Mouse (Mus musculus): Measurements from ENCODE around the gene Dbndd2. TPM values are rescaled to one million over a fixed set of nuclear protein-coding genes. Genes with fewer than 3 reads are reported as not detected.

Gene Dbndd2
- polyA plus RNA-seq, 1 experiment from 2014 or later = 3.2 TPM

DNA sequence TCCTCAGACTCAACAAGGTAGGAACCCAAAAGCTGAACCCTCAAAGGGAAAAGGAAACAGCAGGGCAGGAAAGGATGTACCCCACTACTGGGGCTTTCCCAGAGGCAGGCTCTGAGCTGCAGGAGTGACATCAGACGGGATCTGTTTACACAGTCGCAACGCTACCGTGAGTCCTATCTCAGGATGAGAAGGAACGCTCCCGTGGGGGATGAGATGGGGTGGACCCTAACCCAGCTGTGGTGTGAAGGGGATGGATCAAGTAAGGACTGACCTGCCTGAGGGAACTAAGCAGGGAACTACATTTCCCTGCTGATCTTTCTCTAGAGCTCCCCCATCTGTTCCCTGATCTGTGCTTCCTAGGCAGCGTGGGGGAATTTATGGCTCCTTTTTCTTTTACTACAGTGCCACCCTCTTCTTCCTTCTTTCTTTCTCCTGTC is 29.0 kb upstream of the Dbndd2 start, which contains the start of gene Sys1:
TSS of gene Sys1 (plus strand) at position 101 of the 437 bp plus-strand sequence.
- H3K9me3 ChIP-seq (replicated peaks) = no peaks in the 10 kb centered on the region
- DNase-seq (ENCODE audit: low spot score) = no peak
- no peaks in the 10 kb centered on the region for H3K36me3 ChIP-seq
- H3K27ac ChIP-seq (replicated peaks) = peak within 1 kb of the TSS; percentile 79
- H3K27me3 ChIP-seq (ENCODE audit: low read depth, poor library complexity, severe bottlenecking) = peaks cover 1% of the 10 kb centered on the region
- H3K4me1 ChIP-seq = peaks cover 30% of the 10 kb centered on the region
- H3K4me3 ChIP-seq = peak within 1 kb of the TSS; percentile 28
- 2% methylated on average over 7 of the region's 7 CpGs for WGBS

- H3K36me3 ChIP-seq = peaks cover under 1% of the 10 kb centered on the region; the same call in 1 of the 2 replicates
- H3K27me3 ChIP-seq (ENCODE audit: low read depth, poor library complexity, severe bottlenecking) = no peaks in the 10 kb centered on the region; the same call in 1 of the 2 replicates
- H3K9me3 ChIP-seq (replicated peaks) = no peaks in the 10 kb centered on the region
- peaks cover 38% of the 10 kb centered on the region for H3K4me1 ChIP-seq
- peak overlapping the region; percentile 79 for H3K27ac ChIP-seq (replicated peaks)
- WGBS = 77% methylated on average over 7 of the region's 7 CpGs
- no peak overlapping the region for H3K4me3 ChIP-seq
- DNase-seq (ENCODE audit: low spot score) = no peak
Observed at GRCm38 (mm10) chr2:164457942-164458341, 28.0 kb upstream of the Dbndd2 start.

DNA sequence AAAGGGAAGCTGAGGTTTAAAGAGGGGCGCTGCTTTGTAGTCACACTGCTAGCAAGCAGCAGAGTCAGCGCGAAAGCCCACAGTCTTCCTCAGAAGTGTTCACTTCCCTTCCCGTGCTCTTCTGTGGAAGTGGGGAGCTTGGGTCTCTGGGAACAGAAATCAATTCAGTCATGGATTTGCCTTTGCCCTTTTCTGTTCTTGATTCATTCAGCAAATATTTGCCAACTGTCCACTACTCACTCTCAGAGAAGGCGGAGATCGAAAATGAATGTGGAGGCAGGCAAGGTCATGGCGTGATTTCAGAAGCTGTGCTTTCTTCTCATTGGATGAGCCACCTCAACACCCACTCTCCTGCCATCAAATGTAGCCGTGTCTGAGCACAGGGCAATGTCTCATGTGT is 27.4 kb upstream of the Dbndd2 start:
- no peak overlapping the region for H3K4me3 ChIP-seq
- 91% methylated on average over 8 of the region's 8 CpGs for WGBS
- no peak overlapping the region for H3K27ac ChIP-seq (replicated peaks)
- H3K27me3 ChIP-seq (ENCODE audit: low read depth, poor library complexity, severe bottlenecking) = no peaks in the 10 kb centered on the region
- no peaks in the 10 kb centered on the region for H3K9me3 ChIP-seq (replicated peaks)
- DNase-seq (ENCODE audit: low spot score) = no peak
- H3K4me1 ChIP-seq = peaks cover 38% of the 10 kb centered on the region
- peaks cover 6% of the 10 kb centered on the region for H3K36me3 ChIP-seq

DNA sequence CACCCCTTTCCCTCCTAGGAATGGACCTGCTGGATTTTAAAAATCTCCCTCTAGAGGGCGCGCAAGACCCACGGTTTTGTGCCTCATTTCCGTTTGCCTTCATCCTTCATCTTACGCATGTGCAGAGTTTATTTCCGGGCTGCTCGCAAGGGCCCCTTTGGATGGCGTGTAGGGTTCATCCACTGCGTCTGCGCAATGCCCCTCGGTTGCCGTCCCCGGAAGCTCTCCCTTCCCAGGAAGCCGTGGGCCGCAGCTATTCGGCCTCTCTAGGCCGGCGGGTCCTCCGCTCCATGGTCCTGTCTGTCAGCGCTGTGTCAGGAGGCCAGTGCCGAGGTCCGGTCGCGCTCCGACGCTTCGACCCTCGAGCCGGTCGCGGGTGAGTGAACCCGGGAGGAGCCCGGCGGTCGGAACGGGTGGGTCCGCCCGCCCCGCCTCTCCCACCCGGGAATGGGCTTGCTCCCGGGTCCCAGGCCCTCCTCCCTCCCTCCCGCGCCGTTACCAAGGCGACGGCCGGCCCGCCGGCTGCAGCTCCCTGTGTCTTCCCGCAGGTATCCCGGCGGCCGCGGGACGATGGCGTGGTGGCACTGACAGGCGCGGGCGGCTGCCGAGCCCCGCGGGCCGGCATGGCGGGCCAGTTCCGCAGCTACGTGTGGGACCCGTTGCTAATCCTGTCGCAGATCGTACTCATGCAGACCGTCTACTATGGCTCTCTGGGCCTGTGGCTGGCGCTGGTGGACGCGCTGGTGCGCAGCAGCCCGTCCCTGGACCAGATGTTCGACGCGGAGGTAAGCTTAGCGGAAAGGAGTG is 25.0 kb upstream of the Dbndd2 start, which contains the start of gene Gm20458:
TSS of gene Gm20458 (plus strand) at position 223 of the 807 bp plus-strand sequence.
- DNase-seq (ENCODE audit: low spot score) = peak; percentile 97
- peak within 1 kb of the TSS; percentile 89 for H3K4me3 ChIP-seq
- under 1% methylated on average over 79 of the region's 79 CpGs for WGBS
- no peaks in the 10 kb centered on the region for H3K9me3 ChIP-seq (replicated peaks)
- peaks cover 30% of the 10 kb centered on the region for H3K36me3 ChIP-seq
- H3K4me1 ChIP-seq = peaks cover 35% of the 10 kb centered on the region
- peak within 1 kb of the TSS; percentile 91 for H3K27ac ChIP-seq (replicated peaks)
- no peaks in the 10 kb centered on the region for H3K27me3 ChIP-seq (ENCODE audit: low read depth, poor library complexity, severe bottlenecking)

DNA sequence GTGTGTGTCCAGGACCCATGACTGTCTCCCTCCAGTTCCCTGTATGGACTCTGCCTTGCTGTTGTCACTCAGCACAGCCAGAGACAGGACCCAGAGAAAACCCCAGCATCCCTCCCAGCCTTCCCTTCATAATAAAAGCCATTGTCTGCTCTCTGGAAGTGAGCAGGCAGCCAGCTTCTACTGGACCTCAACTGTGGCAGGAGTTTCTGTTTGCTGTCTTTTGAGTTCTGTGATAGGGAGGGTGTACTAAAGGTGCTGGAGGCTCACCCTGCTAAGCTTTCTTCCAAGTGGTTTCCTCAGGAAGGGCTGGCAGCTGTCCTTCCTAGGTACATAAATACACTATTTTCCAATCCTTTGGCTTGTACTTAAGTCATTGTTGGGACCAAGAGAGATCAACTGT is 20.7 kb upstream of the Dbndd2 start:
- DNase-seq (ENCODE audit: low spot score) = no peak
- peaks cover 16% of the 10 kb centered on the region for H3K4me1 ChIP-seq
- no peaks in the 10 kb centered on the region for H3K9me3 ChIP-seq (replicated peaks)
- no peaks in the 10 kb centered on the region for H3K27me3 ChIP-seq (ENCODE audit: low read depth, poor library complexity, severe bottlenecking)
- H3K27ac ChIP-seq (replicated peaks) = no peak overlapping the region
- H3K36me3 ChIP-seq = peaks cover 41% of the 10 kb centered on the region
- no peak overlapping the region for H3K4me3 ChIP-seq

DNA sequence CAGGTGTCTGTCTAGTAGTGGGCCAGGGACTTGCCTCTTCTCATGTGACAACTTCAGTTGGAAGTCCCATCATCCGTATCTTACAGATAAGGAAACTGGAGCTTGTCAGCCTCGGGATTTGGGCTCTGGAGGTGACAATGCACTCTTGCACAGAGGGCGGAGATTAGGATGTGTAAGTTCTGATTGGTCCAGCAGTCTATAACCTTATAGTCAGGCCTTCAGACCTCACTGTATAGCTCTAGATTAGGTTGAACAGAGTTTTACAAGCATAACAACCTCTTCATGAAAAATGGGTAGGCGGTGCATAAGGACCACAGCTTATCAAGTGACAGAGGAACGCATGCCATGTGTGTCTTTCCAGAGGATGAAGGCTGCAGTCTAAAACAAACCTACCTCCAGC is 19.1 kb upstream of the Dbndd2 start:
- Histone ChIP-seq H3K27ac (replicated peaks) (no peak overlapping the region), H3K9me3 (replicated peaks) (no peaks in the 10 kb centered on the region), H3K4me3 (no peak overlapping the region), H3K27me3 (ENCODE audit: low read depth, poor library complexity, severe bottlenecking) (no peaks in the 10 kb centered on the region), H3K4me1 (peaks cover 9% of the 10 kb centered on the region), H3K36me3 (peaks cover 41% of the 10 kb centered on the region)
- no peak for DNase-seq (ENCODE audit: low spot score)
- WGBS = 84% methylated on average over 5 of the region's 5 CpGs

- H3K27me3 ChIP-seq (ENCODE audit: low read depth, poor library complexity, severe bottlenecking) = no peaks in the 10 kb centered on the region
- no peaks in the 10 kb centered on the region for H3K9me3 ChIP-seq (replicated peaks)
- peaks cover 35% of the 10 kb centered on the region for H3K36me3 ChIP-seq
- 32% methylated on average over 10 of the region's 10 CpGs for WGBS
- peak; percentile 44 for DNase-seq (ENCODE audit: low spot score)
- no peaks in the 10 kb centered on the region for H3K4me1 ChIP-seq
- no peak overlapping the region for H3K4me3 ChIP-seq
- no peak overlapping the region for H3K27ac ChIP-seq (replicated peaks)
Observed at GRCm38 (mm10) chr2:164470254-164470653, 15.7 kb upstream of the Dbndd2 start.

DNA sequence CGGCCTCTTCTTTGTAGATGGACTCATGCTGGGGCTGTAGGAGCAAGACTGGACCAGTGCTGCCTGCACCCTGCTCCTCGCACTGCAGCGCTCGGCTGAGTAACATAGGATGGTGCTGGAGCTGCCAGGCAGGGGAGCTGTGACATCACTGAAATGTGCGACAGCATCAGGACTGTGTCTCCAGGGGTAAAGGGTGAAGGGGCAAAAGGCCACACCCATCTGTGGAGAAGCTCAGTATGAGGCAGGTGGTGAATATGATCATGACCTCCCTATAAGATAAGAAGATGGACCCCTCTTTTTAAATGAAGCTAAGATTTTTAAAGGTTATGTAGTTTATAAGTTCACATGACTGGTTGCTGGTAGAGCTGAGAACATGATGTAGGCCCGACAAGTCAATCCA is 12.3 kb upstream of the Dbndd2 start, which contains the start of gene Trp53tg5:
TSS of gene Trp53tg5 (minus strand) at position 101 of the 400 bp plus-strand sequence.
- 83% methylated on average over 6 of the region's 6 CpGs for WGBS
- Histone ChIP-seq H3K4me1 (no peaks in the 10 kb centered on the region), H3K9me3 (replicated peaks) (no peaks in the 10 kb centered on the region), H3K36me3 (peaks cover 21% of the 10 kb centered on the region), H3K27ac (replicated peaks) (no peak within 1 kb of the TSS), H3K4me3 (no peak within 1 kb of the TSS), H3K27me3 (ENCODE audit: low read depth, poor library complexity, severe bottlenecking) (no peaks in the 10 kb centered on the region)
- no peak for DNase-seq (ENCODE audit: low spot score)

- Histone ChIP-seq H3K27me3 (ENCODE audit: low read depth, poor library complexity, severe bottlenecking) (peaks cover 63% of the 10 kb centered on the region), H3K36me3 (peaks cover 8% of the 10 kb centered on the region), H3K27ac (replicated peaks) (peak overlapping the region; percentile 76), H3K9me3 (replicated peaks) (no peaks in the 10 kb centered on the region), H3K4me3 (peak overlapping the region; percentile 75), H3K4me1 (peaks cover 19% of the 10 kb centered on the region)
- peak; percentile 43 for DNase-seq (ENCODE audit: low spot score)
- 1% methylated on average over 87 of the region's 90 CpGs for WGBS
Observed at GRCm38 (mm10) chr2:164486258-164487114, 580 bp downstream of the Dbndd2 start.

GRCm38 (mm10) chr2:164487115-164487527 is 1.2 kb downstream of the Dbndd2 start:
- peak overlapping the region; percentile 76 for H3K27ac ChIP-seq (replicated peaks)
- no peak for DNase-seq (ENCODE audit: low spot score)
- H3K27me3 ChIP-seq (ENCODE audit: low read depth, poor library complexity, severe bottlenecking) = peaks cover 63% of the 10 kb centered on the region

DNA sequence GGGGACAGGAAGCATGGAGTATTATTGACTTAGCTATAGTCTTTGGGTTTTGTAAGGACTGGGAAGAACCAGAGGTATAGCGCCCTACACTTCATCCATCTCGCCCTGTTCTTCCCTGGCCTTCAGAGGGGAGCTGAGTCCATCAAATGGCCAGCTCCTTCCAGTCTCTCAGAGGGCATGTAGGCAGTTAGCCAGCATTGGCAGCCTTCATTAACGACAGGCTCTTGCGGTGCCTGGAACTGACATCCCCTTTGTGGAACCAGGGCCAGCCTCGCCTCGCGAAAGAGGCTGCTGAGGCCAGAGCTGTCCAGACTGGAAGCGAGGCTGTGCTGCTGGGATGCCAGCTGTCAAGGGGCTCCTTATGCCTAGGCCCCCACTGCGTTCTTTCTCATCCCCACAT is 1.9 kb downstream of the Dbndd2 start:
- whole genome bisulfite sequencing = 70% methylated on average over 9 of the region's 9 CpGs
- Histone ChIP-seq H3K9me3 (replicated peaks) (no peaks in the 10 kb centered on the region), H3K27me3 (ENCODE audit: low read depth, poor library complexity, severe bottlenecking) (peaks cover 63% of the 10 kb centered on the region), H3K27ac (replicated peaks) (no peak overlapping the region), H3K36me3 (peaks cover 8% of the 10 kb centered on the region), H3K4me3 (peak overlapping the region; percentile 0; the same call in 1 of the 2 replicates), H3K4me1 (peaks cover 19% of the 10 kb centered on the region)
- no peak for DNase-seq (ENCODE audit: low spot score)

More at GRCm38 (mm10) chr2:164487115-164487527, 1.2 kb downstream of the Dbndd2 start:
- peaks cover 19% of the 10 kb centered on the region for H3K4me1 ChIP-seq
- peaks cover 8% of the 10 kb centered on the region for H3K36me3 ChIP-seq
- WGBS = 12% methylated on average over 11 of the region's 11 CpGs
- peak overlapping the region; percentile 75 for H3K4me3 ChIP-seq
- H3K9me3 ChIP-seq (replicated peaks) = no peaks in the 10 kb centered on the region

- DNase-seq (ENCODE audit: low spot score) = no peak
- 47% methylated on average over 2 of the region's 2 CpGs for WGBS
- H3K36me3 ChIP-seq = peaks cover 8% of the 10 kb centered on the region
Observed at GRCm38 (mm10) chr2:164494126-164494525, 8.2 kb downstream of the Dbndd2 start.

More at GRCm38 (mm10) chr2:164494126-164494525, 8.2 kb downstream of the Dbndd2 start:
- no peaks in the 10 kb centered on the region for H3K9me3 ChIP-seq (replicated peaks)
- H3K4me3 ChIP-seq = no peak overlapping the region
- 0 out of 2 replicates have a peak, but pooled peaks cover 9% of the 10 kb centered on the region for H3K27me3 ChIP-seq (ENCODE audit: low read depth, poor library complexity, severe bottlenecking)
- H3K27ac ChIP-seq (replicated peaks) = no peak overlapping the region
- peaks cover 17% of the 10 kb centered on the region for H3K4me1 ChIP-seq

All from midbrain, embryonic 10.5 days (tissue).